Mouse (Mus musculus): Measurements from ENCODE around the gene Vmp1. TPM values are rescaled to one million over a fixed set of nuclear protein-coding genes. Genes with fewer than 3 reads are reported as not detected.

Gene Vmp1
- polyA plus RNA-seq, 1 experiment from 2014 or later: 85.4 TPM

- Histone ChIP-seq H3K9me3 (no peaks in the 10 kb centered on the region), H3K9ac (no peak overlapping the region), H3K27me3 (no peaks in the 10 kb centered on the region), H3K4me1 (peaks cover 12% of the 10 kb centered on the region), H3K4me2 (replicated peaks) (no peak overlapping the region), H3K4me3 (no peak overlapping the region), H3K27ac (no peak overlapping the region), H3K36me3 (peaks cover 10% of the 10 kb centered on the region)
- 83% methylated on average over 4 of the region's 4 CpGs for WGBS
- ATAC-seq (ENCODE audit: low FRiP score, low read depth): no peak
Measured at GRCm38 (mm10) chr11:86626714-86627113, 56.9 kb downstream of the Vmp1 start.

GRCm38 (mm10) chr11:86624237-86624941 is 59.2 kb downstream of the Vmp1 start:
- ATAC-seq (ENCODE audit: low FRiP score, low read depth): no peak
- WGBS: 67% methylated on average over 5 of the region's 5 CpGs
- peaks cover 12% of the 10 kb centered on the region for H3K4me1 ChIP-seq
- no peaks in the 10 kb centered on the region for H3K27me3 ChIP-seq
- no peak overlapping the region for H3K4me2 ChIP-seq (replicated peaks)
- no peak overlapping the region for H3K9ac ChIP-seq
- H3K9me3 ChIP-seq: no peaks in the 10 kb centered on the region
- H3K36me3 ChIP-seq: peaks cover 2% of the 10 kb centered on the region; the same call in 1 of the 2 replicates
- H3K4me3 ChIP-seq: no peak overlapping the region
- H3K27ac ChIP-seq: no peak overlapping the region

DNA sequence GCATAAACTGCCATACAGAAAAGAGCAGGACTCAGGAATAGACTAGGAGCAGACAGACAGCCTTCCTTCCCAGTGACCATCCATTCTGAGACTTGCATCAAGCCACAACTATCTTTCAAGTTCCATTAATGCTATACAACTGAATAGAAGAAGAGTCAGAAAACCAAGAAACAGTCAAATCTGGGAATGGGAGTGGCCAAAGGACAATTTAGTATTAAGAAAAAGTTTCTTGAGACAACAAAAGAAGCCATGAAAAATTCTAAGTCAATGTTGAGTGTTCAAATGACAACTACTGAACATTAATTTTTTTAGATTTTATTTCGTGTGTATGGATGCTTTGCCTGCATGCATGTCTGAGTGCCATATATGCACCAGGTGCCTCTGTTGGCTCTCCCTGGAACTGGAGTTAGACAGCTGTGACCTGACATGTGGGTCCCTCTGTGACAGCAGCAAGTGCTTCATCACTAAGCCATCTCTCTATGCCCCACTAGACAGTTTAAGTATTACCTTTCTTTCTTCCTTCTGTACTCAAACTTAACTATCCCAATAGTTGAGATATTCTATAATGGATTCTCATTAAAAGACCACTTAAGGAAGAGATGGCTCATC is 60.1 kb downstream of the Vmp1 start:
- no peaks in the 10 kb centered on the region for H3K27me3 ChIP-seq
- H3K4me3 ChIP-seq: no peak overlapping the region
- H3K27ac ChIP-seq: no peak overlapping the region
- H3K4me1 ChIP-seq: peaks cover 12% of the 10 kb centered on the region
- ATAC-seq (ENCODE audit: low FRiP score, low read depth): no peak
- peaks cover 2% of the 10 kb centered on the region; the same call in 1 of the 2 replicates for H3K36me3 ChIP-seq
- no peak overlapping the region for H3K9ac ChIP-seq
- H3K4me2 ChIP-seq (replicated peaks): no peak overlapping the region
- WGBS: 75% methylated on average over 1 of the region's 1 CpGs
- no peaks in the 10 kb centered on the region for H3K9me3 ChIP-seq

- 39% methylated on average over 1 of the region's 1 CpGs for WGBS
- Histone ChIP-seq H3K4me1 (peaks cover 12% of the 10 kb centered on the region), H3K4me2 (replicated peaks) (no peak overlapping the region), H3K27ac (no peak overlapping the region), H3K4me3 (no peak overlapping the region), H3K27me3 (no peaks in the 10 kb centered on the region), H3K9me3 (no peaks in the 10 kb centered on the region), H3K36me3 (no peaks in the 10 kb centered on the region), H3K9ac (no peak overlapping the region)
- no peak for ATAC-seq (ENCODE audit: low FRiP score, low read depth)
Measured at GRCm38 (mm10) chr11:86622191-86622912, 61.3 kb downstream of the Vmp1 start.

GRCm38 (mm10) chr11:86621139-86621538 is 62.5 kb downstream of the Vmp1 start:
- no peak overlapping the region for H3K4me3 ChIP-seq

GRCm38 (mm10) chr11:86618548-86619335 is 64.9 kb downstream of the Vmp1 start:
- no peak for ATAC-seq (ENCODE audit: low FRiP score, low read depth)
- no peak overlapping the region for H3K4me2 ChIP-seq (replicated peaks)
- H3K9ac ChIP-seq: no peak overlapping the region
- H3K27me3 ChIP-seq: no peaks in the 10 kb centered on the region
- no peaks in the 10 kb centered on the region for H3K36me3 ChIP-seq
- no peak overlapping the region for H3K27ac ChIP-seq
- WGBS: 87% methylated on average over 2 of the region's 2 CpGs
- no peak overlapping the region for H3K4me3 ChIP-seq
- H3K9me3 ChIP-seq: no peaks in the 10 kb centered on the region
- peaks cover 5% of the 10 kb centered on the region for H3K4me1 ChIP-seq

More at GRCm38 (mm10) chr11:86621139-86621538, 62.5 kb downstream of the Vmp1 start:
- Histone ChIP-seq H3K4me1 (peaks cover 12% of the 10 kb centered on the region), H3K27ac (no peak overlapping the region), H3K4me2 (replicated peaks) (no peak overlapping the region), H3K9ac (no peak overlapping the region), H3K36me3 (no peaks in the 10 kb centered on the region), H3K27me3 (no peaks in the 10 kb centered on the region), H3K9me3 (no peaks in the 10 kb centered on the region)
- ATAC-seq (ENCODE audit: low FRiP score, low read depth): no peak
- WGBS: 93% methylated on average over 13 of the region's 13 CpGs

DNA sequence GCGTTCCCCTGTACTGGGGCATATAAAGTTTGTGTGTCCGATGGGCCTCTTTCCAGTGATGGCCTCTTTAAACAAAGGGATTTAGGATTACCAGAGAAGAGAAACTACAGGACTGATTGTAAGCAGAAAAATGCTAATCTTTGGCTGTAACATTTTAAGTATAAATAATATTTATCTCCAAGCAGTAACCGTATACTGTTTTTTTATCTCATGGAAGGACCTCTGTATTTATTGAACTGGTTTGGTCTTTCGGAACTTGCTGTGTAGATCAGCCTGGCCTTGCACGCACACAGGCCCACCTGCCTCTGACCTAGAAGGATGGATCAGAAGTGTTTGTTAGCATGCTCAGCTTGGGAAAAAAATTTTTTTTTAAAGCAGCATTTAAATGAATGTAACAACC is 69.0 kb downstream of the Vmp1 start:
- H3K4me3 ChIP-seq: no peak overlapping the region
- no peak for ATAC-seq (ENCODE audit: low FRiP score, low read depth)
- no peak overlapping the region for H3K4me2 ChIP-seq (replicated peaks)
- H3K9me3 ChIP-seq: no peaks in the 10 kb centered on the region
- H3K27ac ChIP-seq: no peak overlapping the region
- no peaks in the 10 kb centered on the region for H3K27me3 ChIP-seq
- no peaks in the 10 kb centered on the region for H3K4me1 ChIP-seq
- H3K36me3 ChIP-seq: no peaks in the 10 kb centered on the region
- WGBS: 89% methylated on average over 5 of the region's 5 CpGs
- H3K9ac ChIP-seq: no peak overlapping the region

DNA sequence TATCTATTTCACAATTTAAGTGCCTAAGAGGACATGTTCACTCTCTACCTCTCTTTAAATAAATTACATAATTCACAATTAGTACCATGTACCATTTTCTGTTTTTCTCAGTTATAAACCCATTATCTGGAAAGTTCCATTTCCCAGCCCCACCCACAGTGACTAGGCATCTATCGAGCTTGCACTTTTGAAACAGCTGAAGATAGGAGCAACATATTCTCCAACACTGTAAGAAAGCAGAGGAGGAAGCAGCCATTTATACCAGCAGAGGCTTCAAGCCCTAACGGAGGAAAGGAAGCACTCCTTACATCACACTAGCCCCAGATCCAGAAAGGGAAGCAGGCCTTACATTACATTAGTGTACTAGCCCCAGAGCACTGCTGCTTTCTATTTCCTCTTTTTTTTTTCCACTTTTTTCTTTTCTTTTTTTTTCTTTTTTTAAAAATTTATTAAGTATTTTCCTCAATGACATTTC is 69.5 kb downstream of the Vmp1 start:
- H3K36me3 ChIP-seq: no peaks in the 10 kb centered on the region
- H3K27ac ChIP-seq: no peak overlapping the region
- H3K9me3 ChIP-seq: no peaks in the 10 kb centered on the region
- H3K4me3 ChIP-seq: no peak overlapping the region
- ATAC-seq (ENCODE audit: low FRiP score, low read depth): no peak
- H3K4me2 ChIP-seq (replicated peaks): no peak overlapping the region
- 80% methylated on average over 2 of the region's 2 CpGs for WGBS
- H3K4me1 ChIP-seq: no peaks in the 10 kb centered on the region
- H3K27me3 ChIP-seq: no peaks in the 10 kb centered on the region
- no peak overlapping the region for H3K9ac ChIP-seq

GRCm38 (mm10) chr11:86611991-86612390 is 71.6 kb downstream of the Vmp1 start:
- Histone ChIP-seq H3K9me3 (no peaks in the 10 kb centered on the region), H3K9ac (no peak overlapping the region), H3K4me3 (no peak overlapping the region), H3K27me3 (no peaks in the 10 kb centered on the region), H3K4me2 (replicated peaks) (no peak overlapping the region), H3K36me3 (no peaks in the 10 kb centered on the region; the same call in 1 of the 2 replicates), H3K4me1 (no peaks in the 10 kb centered on the region), H3K27ac (no peak overlapping the region)
- 91% methylated on average over 1 of the region's 1 CpGs for WGBS
- ATAC-seq (ENCODE audit: low FRiP score, low read depth): no peak

DNA sequence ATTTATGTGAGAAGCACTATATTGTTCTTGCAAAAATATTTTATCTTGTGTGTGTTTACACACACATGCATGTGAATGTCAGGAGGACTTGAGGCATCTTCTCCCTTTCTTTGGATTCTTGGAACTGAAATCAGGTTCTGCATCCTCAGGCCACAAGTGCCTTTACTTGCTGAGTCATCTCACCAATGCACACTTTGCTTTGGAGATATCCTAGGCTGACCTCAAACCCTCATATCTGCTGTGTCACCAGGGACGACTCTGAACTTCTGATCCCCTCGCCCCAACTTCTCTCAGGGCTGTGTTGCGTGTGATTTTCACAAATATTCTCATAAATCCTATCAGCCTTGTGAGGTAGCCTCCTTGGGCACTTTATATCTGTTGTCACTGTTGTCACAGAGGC is 73.4 kb downstream of the Vmp1 start:
- no peaks in the 10 kb centered on the region for H3K4me1 ChIP-seq
- no peak overlapping the region for H3K4me3 ChIP-seq
- H3K27me3 ChIP-seq: no peaks in the 10 kb centered on the region
- H3K27ac ChIP-seq: no peak overlapping the region
- H3K9me3 ChIP-seq: 0 out of 2 replicates have a peak, but pooled peaks cover 5% of the 10 kb centered on the region
- no peak overlapping the region for H3K9ac ChIP-seq
- H3K36me3 ChIP-seq: peaks cover 10% of the 10 kb centered on the region
- no peak for ATAC-seq (ENCODE audit: low FRiP score, low read depth)
- no peak overlapping the region for H3K4me2 ChIP-seq (replicated peaks)
- 90% methylated on average over 3 of the region's 3 CpGs for WGBS

DNA sequence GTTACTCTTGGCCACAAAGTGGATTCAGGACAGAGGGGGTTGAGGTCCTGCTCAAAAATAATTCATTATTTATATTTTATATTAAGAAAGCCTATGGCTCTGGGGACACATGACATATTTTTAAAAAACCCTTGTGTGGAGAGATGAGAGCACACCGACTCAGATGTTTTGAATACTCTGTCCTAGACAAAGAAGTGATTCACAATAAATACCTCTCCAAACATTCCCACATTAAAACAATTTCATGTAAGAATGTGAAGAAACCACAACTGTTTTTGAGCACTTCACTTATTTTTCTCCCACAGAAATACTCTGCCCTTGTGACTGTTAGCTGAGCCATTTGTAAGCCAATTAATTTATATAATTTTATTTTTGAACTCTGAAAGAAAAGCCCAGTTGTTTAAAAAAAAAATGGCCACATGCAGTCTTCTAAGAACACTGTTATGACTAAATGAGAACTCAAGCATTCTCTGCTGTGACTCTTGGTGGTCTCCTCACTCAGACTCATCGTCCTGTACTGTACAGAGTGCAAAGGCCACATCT is 75.8 kb downstream of the Vmp1 start:
- Histone ChIP-seq H3K9me3 (0 out of 2 replicates have a peak, but pooled peaks cover 5% of the 10 kb centered on the region), H3K4me3 (no peak overlapping the region), H3K4me2 (replicated peaks) (no peak overlapping the region), H3K9ac (no peak overlapping the region), H3K36me3 (peaks cover 10% of the 10 kb centered on the region), H3K4me1 (no peaks in the 10 kb centered on the region), H3K27ac (no peak overlapping the region), H3K27me3 (no peaks in the 10 kb centered on the region)
- no peak for ATAC-seq (ENCODE audit: low FRiP score, low read depth)
- 87% methylated on average over 2 of the region's 2 CpGs for WGBS

Measured in limb, embryonic 13.5 days (tissue).